Mouse (Mus musculus) cerebellum, postnatal 14 days (tissue): ENCODE data around the gene Tsku.

Source experiments
- DNase-seq, 2 experiments: peaks; one replicate each; pipeline ENCODE4 v3.0.0; 2021; ENCODE audit warnings: mixed read lengths in 2 of 2

Tsku gene

DNA sequence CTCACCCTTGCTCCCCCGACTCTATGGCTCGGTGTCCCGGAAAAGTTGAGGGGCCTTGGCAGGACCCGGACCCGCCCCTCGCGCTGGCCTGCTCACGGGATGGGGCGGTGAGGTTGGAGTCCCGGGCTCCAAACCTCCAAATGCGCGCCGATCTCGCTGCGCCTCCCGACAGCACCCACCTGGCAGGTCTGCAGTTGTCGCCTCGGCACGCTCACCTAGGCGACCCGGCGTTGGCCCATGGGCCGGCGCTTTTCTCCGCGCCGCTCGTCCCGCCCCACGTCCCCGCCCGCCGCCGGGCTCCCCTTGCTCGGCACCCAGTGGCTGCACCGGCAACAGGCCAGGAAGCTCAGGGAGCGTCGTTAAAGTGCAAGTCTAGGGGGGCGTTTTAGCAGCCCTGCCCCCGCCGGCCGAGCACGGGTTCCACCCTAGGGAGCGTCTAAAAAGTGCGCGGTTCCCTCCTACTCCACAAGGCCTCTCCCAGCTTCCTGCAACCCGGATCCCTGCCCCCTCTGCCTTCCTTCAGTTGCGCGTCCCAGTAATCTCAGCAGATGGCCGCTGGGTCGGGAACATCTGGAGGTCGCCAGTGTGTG lies at the start of gene Tsku:
TSS of gene Tsku (minus strand) at position 266 of the 590 bp plus-strand sequence.
- DNase-seq = peak; percentile 87 to 92

DNA sequence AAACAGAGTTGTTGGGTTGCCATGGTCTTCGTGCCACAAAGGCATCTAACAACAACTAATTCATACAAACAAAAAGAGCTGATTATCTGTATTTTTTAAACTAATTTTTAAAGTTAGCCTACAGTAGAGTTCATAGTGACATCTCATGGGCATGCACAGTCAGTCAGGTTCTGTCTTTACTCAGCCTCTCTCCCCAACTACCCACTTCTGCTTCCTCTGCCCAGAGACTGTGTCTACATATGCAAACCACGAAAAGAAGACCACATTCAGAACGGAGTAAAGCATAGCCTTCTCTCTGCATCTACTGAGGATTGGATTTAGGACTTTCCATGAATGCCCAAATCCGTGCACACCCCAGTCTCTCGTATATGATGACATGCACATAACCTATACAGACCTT lies 46.5 kb upstream of the Tsku start:
- DNase-seq = no peak

DNA sequence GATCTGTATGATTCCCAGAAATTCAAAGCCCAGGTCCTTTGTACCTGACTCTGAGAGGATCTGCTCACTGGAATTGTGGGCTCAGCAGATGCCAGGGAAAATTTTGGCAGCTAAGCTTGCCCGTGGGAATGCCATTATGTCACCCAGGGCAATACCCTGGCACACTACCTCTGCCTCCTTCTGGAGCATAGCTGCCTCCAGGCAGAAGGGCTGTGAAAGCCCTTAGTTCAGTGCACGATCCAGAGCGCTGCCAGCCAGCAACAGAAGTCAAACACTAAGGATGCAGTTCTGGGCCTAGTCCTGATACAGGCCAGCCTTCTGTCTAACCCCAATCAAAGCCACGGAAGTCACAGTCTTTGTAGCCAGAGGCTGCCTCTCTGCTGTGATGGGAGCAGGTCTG lies 42.9 kb upstream of the Tsku start:
- DNase-seq = peak; percentile 77 to 79

DNA sequence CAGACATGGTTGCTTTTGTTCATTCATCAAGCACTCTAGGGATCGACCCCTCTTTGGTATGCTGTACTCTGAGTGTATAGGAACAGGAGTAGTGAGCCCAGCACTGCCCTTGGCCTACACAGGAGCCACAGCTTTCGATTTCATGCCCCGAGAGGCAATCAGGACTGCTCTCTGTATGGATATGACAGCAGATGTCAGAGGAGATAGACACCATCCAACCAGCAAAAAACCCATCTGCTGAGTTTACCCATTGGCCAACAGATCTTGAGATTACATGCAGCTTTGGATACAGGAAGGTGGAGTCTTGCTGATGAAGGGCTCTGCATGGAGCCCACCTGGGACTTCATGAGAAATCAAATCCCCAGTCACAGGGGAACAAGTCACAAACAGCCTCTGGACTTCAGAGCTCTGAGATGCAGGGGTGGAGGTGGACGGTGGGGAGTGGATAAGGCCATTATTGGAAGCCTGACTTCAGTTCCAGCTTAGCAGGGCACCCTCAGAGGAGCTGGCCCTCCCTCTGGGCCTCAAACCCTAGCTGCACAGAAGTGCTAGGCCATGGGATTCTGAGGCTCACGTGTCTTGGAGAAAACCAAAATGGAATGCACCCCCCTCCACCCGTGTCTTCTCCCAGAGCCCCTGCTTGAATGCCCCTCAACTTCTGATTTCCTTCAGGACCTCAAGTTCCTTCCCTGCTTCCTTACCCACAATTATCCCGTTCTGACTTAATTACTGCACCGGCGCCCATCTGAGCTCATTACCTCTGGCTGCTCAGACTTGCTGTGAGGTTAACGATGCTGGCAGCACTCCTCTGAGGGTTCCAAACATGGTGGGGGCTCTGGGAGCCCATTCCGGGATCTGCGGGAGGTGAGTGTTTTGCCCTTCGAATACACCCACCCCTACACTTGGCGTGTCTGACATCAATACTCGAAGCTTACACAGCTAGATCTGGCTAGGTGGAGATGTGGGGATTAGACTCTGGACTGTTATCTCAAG lies 41.8 kb upstream of the Tsku start:
- DNase-seq = peak; percentile 71

DNA sequence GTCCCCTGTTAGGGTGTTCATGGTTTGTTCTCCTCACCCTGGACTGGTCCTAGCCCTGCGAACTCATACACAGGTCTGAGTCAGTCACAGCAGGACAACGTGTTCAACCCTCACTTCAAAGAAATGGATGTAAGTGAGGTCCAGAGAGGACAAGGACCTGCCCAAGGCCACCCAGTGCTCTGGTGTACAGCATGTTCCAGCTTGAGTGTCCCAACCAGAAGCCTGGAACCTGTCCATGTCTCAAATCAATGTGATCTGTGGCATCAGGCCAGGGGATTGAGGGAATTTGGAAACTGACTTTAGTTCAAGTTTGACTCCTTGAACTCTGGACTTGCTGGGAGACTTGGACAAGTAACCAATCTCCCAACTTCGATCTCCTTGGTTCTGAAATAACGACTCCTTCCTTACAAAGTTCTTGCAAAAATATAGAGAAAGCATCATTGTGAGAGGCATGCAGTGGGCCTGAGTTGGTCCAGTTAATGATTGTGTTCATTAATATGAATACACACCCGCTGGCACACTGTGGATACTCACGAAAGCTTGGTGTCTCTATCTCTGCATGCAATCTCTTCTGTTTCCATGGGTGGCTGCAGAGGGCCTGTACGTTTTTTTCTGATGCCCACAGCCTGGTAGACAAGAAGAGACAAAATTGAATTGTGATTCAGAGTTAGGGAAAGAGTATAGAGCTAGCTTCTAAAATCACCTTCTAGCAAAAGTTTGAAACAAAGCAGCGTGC lies 31.5 kb upstream of the Tsku start:
- DNase-seq = peak in 1 of 2 experiments; percentile 17

DNA sequence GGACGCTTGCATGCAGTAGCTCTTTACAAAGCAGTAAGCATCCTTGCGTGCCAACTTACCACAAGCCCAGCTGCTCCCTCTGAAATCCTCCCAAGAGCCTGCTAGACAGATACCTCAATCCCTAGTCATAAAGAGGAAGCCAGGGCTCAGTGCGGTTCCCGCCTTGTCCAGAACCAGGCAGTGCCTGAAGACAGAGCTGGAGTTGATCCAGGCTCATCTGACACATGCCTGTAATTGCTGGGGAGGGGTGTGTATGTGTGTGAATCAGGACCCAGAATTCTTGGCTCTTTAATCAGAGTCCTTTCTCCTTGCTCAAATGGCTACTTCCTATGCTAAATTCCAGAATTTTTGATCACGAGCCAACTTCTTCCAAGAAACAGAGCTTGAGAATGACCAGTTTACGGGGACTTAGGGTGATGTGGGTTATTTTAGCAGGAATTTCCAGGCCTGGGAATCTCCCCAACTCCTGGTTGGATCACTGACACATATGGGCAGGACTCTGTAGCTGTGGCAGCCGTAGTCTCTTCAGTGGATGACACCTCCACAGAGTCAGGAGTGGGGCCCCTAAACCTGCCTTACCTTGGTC lies 30.3 kb upstream of the Tsku start:
- DNase-seq = peak; percentile 61 to 69

DNA sequence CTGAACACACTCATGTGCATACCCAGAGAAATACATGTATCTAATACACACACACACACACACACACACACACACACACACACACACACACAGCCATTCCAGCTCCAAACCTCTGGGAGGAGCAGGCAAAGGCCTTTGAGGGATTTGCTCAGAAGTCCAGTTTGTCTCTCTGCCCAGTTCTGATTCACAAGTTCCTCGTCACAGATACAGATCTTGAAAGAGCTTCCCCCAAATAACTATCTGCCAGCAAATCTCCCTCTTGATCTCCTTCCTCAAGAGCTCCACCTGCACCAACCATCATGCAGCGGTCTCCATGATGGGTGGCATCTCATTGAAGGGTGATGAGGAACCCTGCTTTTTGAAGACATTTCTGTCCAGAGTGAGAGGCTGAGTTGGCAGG lies 29.4 kb upstream of the Tsku start:
- peak in 1 of 2 experiments; percentile 3 for DNase-seq

DNA sequence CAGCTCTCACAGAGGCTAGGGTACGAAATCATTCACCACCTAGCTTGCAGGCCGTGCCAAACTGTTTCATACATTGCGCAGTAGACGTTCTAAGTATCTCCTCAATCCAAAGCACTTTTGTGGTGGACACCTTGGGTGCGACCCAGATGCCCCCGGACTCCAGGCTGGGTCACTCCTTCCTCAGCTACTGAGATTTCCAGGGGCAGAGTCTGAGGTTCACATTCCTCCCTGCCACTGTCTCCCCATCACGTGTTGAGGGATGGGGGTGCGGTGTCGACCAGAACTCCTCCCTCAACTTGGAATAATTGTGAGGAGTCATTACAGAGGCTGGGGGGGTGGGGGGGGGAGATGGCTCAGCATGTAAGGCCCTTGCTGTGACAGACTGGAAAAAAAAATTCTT lies 28.5 kb upstream of the Tsku start:
- peak in 1 of 2 experiments; percentile 9 for DNase-seq

DNA sequence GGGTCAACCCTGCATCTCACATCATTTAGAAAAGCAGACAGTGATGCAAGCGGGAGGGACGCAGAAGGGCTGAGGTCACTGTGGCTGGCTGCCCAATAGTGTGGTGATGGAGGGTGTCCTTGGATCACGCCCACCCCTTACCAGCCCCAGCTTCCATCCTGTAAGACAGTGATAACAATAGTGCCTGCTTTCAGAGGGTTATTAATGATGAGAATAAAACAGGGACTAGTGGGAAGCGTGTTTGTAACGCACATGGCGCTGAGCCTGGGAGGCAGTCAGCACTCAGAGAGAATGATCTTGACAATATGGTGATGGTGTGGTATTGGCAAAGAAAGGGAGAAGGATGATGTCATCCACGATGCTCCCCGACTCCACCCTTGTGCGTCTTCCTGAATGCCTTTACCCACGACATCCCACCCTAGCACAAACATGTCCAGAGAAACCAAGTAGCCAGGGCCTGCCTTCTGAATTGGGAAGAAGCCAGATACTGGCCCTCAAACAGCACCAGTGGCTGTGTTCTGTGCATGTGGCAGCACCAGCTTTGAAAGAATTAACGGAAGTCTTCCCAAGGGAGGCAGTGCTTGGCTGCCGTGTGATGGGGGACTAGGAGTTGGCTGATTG lies 27.9 kb upstream of the Tsku start:
- peak; percentile 48 to 74 for DNase-seq

DNA sequence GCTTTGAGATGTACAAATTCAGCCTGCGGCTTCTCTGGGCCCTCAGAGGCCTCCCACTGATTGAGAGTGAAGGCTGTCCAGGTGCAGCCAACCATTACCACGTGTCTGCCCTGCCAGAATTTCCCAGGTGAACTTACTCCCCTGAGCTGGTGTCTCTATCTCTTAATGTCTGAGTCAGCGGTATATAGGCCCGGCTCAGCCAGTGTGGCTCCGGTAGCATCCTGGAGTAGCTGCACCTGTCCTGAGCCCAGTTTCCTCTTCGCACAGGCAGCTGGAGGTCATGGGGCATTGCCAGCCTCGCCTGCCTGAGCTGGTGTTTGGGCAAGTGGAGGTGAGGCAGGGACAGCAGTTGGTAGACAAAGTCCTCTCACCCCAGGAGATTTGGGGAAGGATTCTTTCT lies 26.1 kb upstream of the Tsku start:
- peak in 1 of 2 experiments; percentile 1 for DNase-seq

DNA sequence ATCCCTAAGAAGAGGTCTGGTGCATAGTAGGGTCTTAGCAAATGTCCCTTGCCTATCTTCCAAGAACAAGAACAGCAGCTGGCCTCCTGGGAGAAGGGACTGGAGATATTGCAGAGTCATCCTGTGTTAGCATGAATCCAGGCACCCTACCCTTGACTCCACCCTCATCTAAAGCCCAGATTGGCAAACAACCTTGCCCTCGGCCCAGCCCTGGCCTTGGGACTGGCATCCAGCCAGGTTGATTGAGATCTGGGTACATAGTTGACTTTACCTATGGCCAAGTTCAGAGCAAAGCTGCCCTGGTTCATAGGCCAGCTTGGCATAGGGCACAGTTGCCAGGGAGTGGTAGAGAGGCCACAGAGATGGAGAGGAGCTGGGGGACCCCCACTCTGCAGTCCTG lies 24.0 kb upstream of the Tsku start:
- DNase-seq = peak in 1 of 2 experiments; percentile 27

DNA sequence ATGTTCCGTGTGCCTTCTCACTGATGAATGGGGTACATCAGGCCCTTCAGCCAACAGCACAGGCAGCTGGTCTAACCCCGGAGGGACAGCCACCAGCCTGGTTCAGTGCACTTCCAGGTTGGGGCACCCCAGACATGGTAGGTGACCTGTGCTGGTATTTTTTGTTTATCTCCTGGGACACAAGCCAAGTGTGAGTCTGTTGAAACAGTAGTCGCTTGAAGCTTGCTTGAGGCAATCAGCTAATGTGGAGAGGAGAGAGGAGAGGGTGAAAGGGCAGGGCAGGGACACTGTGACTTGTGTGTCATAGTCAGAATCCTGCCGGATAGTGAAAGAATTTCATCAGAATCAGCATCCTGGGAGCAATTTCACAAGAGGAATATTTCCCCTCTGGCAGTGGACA lies 22.2 kb upstream of the Tsku start:
- no peak for DNase-seq

DNA sequence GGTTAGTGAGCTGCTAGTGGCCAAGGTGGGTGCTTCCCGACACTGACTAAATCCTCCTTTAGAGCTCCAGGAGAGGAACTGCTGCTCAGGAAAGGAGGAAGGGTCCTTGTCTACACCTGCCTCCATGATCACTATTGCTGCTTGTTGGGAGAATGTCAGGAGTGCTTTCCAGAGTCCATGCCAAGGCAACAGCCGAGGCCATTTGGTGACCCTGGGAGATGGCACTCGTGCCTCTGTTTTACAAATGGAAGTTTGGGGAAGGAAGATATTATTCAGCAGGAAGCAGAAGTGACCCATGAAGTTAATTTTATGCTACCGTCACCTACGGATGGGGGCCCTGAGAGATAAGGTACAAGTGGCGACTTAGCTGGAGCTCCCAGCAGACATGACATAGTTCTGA lies 21.7 kb upstream of the Tsku start:
- DNase-seq = peak; percentile 18 to 50

DNA sequence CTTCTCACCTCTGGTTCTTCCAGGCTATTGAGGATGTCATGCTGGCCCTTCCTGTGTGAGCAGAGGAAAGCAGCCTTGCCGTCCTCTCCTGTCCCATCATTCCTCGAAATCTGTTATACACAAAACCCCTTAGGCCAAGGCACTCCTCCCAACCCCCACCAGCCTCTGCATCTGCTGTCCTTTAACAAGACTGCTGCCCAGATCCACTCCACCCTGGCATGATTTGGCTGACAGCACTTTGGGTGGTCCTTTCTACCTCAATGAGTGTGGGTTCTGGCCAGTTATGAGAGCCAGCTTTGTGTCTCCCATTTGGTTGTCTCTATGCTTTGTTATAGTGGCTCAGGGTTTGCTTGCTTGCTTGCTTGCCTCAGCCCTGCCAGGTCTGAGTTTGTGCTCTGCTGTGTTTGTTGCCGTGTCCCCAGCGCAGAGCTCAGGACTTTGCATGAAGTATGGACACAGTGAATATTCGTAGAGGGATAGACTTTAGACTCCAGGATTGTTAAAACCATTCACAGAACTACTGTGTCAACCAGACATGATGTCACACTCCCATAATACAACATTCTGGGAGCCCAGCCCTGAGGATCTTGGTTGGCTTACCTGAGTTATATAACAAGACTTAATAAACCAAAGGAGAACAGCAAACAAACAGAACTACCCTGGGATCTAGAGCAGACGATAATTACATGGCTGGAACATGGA lies 19.2 kb upstream of the Tsku start:
- peak; percentile 66 to 83 for DNase-seq

DNA sequence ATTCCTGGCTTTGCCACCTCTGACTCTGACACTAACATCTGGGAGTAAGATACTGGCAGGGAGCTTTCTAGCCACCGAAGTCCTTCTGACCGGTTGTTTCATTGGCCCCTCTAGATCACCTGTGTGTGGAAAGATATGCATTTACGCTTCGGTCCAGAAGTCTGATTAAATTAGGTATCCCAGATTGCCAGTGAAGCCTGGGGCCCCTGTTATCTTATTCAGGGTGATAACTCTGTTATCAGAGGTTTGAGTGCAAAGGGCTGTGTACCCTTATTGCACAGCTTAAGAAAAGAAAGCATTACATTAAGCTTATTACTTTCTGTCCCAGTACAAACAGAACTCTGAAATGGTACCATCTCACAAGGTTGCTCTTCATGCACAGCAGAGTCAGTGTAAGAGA lies 18.1 kb upstream of the Tsku start:
- no peak for DNase-seq

DNA sequence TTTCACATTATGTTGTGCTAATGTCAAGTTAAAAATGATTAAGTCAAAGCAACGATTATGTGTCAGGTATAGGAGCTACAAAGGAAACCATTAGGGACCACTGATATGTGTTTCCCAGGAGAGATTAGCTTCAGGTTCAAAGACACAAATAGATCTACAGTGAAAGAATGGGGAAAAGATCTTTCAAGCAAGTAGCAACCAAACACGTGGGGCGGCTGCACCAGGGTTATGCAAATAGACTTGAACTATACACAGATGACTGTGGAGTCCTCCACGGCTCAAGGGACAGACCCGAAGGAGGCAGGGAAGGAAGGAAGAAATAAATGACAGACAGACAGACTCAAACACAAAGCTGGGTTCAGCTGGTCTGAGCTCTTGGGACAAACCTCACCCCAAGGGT lies 16.1 kb upstream of the Tsku start:
- DNase-seq = no peak

DNA sequence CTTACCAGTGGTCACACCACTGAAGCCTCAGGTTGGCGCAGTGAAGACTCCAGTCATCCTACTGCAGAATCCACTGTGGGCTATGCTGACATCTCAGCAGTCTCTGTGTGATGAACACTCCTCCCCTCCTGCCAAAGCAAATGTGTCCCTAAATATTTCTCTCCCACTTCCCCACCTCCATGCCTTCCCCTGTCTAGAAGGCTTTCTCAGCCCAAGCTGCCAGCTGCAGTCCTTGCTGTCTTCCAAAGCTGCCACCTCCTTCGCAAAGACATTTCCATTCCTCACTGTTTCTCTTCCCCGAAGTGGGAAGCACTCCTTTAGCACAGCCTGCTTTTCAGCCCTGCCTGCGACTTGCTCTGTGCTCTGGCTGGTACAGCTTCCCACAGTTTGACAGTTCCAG lies 10.0 kb upstream of the Tsku start:
- no peak for DNase-seq

DNA sequence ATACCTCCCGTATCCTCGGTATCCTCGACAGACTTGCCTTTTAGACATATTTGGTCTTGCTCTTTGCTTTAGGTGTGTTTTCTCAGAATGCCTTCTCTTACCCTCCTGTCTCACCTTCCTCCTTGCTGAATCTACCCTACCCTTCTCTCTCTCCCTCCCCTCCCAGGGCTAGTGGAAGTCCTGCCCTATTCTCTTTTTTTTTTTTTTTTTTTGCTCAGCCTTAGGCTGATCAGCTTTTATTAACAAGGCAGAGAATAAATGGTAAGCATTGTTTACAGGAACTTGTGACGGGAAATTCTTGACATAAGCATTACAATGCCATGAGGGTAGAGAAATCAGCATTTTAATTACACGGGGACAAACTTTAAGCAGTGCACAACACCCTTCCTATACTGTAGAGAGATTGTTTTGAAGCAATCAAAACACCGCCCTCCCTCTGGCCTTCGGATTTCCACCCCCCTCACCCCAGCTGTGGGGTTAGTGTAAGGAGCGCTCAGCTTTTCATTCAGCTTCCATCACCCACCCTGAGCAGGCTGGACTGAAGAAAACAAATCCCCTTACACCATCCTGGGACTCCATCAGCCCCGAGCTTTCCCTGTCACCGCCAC lies 8.7 kb upstream of the Tsku start:
- DNase-seq = no peak

DNA sequence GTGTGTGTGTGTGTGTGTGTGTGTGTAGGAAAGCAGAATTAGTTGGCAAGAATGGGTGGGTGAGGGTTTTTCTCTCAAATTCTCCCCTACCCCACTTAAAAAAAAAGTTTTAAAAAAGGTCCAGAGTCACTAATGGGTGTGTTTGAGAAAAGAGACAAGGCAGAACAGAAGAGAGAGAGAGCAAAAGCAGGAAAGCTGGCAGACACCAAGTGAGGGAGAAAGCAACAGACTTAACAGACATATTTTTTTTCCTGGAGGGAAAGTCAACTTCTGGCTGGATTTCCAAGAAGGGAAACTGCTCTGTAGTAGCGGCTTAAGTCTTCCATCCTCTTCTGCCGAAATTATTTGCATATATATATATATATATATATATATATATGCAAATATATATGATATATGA lies 534 bp upstream of the Tsku start:
- no peak for DNase-seq

DNA sequence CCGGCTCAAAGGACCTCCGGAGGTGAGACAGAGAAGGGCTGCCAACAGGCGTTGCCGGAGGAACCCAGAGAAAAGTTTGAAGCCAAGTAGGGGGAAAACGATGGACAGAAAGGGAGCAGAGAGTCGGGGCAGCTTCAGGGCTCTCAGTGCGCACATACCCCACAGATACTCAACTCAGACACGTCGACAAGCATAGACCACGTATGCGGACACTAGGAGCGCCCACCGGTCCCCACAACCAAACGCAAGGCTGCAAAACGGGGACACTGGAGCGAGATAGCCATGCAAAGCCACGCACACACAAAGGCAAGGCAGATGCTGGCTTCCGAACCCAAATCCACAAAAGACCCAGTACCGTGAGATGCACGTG lies 522 bp downstream of the Tsku start:
- DNase-seq = no peak

DNA sequence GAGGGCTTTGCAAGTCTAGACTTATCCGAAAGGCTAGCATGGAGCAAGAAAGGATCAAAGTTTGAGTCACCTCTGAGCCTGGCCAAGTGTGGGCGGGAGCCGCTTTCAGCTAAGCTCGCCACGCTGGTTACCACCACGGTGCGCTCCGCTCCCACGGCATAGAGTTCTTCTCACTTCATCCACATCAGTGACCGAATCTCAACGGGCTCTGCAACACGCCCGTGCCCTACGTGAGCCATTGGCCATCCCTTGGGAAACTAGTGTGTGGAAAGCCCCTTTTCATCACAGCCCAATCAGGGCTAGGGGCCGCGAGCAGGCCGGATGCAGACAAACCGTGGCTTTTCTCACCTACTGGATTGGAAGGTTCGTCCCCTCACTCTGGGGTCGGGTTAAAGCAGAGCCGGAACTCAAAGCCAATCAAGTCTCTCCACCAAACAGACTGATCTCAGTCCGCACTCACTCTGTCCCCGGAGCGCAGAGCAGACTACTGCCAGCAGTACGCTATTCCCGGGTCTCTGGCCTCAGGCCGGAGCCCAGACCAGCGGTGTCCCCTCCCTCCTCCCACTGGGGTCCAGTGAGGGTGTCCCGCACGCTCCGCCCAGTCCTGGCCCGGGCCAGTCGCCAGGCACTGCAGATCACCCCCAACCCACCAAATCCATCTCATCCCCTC lies 1.0 kb downstream of the Tsku start:
- peak; percentile 54 to 66 for DNase-seq
